Mouse (Mus musculus): ENCODE measurements at regions not wholly inside any gene's neighbourhood (a gene's known extent, or its start where the extent isn't known, plus 50 kb on each side); places are given as distances from the start of the nearest gene placed in this dataset.
"Not testable (repeated sequence)": the region's sequence is repeated elsewhere in the genome, so short reads cannot be mapped to it uniquely, and the experiment has no call there.

- 95% methylated on average over 1 of the region's 1 CpGs for WGBS
- H3K4me2 ChIP-seq (ENCODE audit: low read length); ATAC-seq; H3K27ac ChIP-seq (ENCODE audit: low read depth, low read length); H3K4me1 ChIP-seq (ENCODE audit: control insufficient read depth, insufficient read depth, low read depth, low read length); H3K27me3 ChIP-seq (replicated peaks; ENCODE audit: control insufficient read depth, insufficient read depth, low read length); H3K36me3 ChIP-seq (ENCODE audit: control insufficient read depth, insufficient read depth, low read length); H3K9ac ChIP-seq (ENCODE audit: low read depth, low read length); H3K9me3 ChIP-seq (ENCODE audit: control insufficient read depth, low read length); H3K4me3 ChIP-seq (ENCODE audit: low read length): not testable (repeated sequence)
These were observed 307.4 kb upstream of the Dab2 start for GRCm38 (mm10) chr15:5992146-5992545.

GRCm38 (mm10) chr15:6000816-6001215 lies 298.8 kb upstream of the Dab2 start:
- Histone ChIP-seq H3K36me3 (ENCODE audit: control insufficient read depth, insufficient read depth, low read length) (no peaks in the 10 kb centered on the region), H3K4me3 (ENCODE audit: low read length) (no peak overlapping the region), H3K4me1 (ENCODE audit: control insufficient read depth, insufficient read depth, low read depth, low read length) (no peaks in the 10 kb centered on the region), H3K9ac (ENCODE audit: low read depth, low read length) (no peak overlapping the region), H3K9me3 (ENCODE audit: control insufficient read depth, low read length) (no peaks in the 10 kb centered on the region), H3K27ac (ENCODE audit: low read depth, low read length) (no peak overlapping the region), H3K27me3 (replicated peaks; ENCODE audit: control insufficient read depth, insufficient read depth, low read length) (no peaks in the 10 kb centered on the region), H3K4me2 (ENCODE audit: low read length) (no peak overlapping the region)
- 81% methylated on average over 1 of the region's 1 CpGs for WGBS
- ATAC-seq, result no peak

- no peak for ATAC-seq
- no peaks in the 10 kb centered on the region for H3K9me3 ChIP-seq (ENCODE audit: control insufficient read depth, low read length)
- H3K36me3 ChIP-seq (ENCODE audit: control insufficient read depth, insufficient read depth, low read length), result no peaks in the 10 kb centered on the region
- H3K27ac ChIP-seq (ENCODE audit: low read depth, low read length), result no peak overlapping the region
- no peaks in the 10 kb centered on the region for H3K4me1 ChIP-seq (ENCODE audit: control insufficient read depth, insufficient read depth, low read depth, low read length)
- 98% methylated on average over 1 of the region's 1 CpGs for WGBS
- H3K27me3 ChIP-seq (replicated peaks; ENCODE audit: control insufficient read depth, insufficient read depth, low read length), result no peaks in the 10 kb centered on the region
- H3K9ac ChIP-seq (ENCODE audit: low read depth, low read length), result no peak overlapping the region
- no peak overlapping the region for H3K4me3 ChIP-seq (ENCODE audit: low read length)
- no peak overlapping the region for H3K4me2 ChIP-seq (ENCODE audit: low read length)
These were observed 298.2 kb upstream of the Dab2 start for GRCm38 (mm10) chr15:6001394-6001793.

- Histone ChIP-seq H3K4me2 (ENCODE audit: low read length) (no peak overlapping the region), H3K27ac (ENCODE audit: low read depth, low read length) (no peak overlapping the region), H3K27me3 (replicated peaks; ENCODE audit: control insufficient read depth, insufficient read depth, low read length) (no peaks in the 10 kb centered on the region), H3K4me3 (ENCODE audit: low read length) (no peak overlapping the region), H3K36me3 (ENCODE audit: control insufficient read depth, insufficient read depth, low read length) (no peaks in the 10 kb centered on the region), H3K9ac (ENCODE audit: low read depth, low read length) (no peak overlapping the region), H3K9me3 (ENCODE audit: control insufficient read depth, low read length) (no peaks in the 10 kb centered on the region), H3K4me1 (ENCODE audit: control insufficient read depth, insufficient read depth, low read depth, low read length) (no peaks in the 10 kb centered on the region)
- no peak for ATAC-seq
- WGBS, result 78% methylated on average over 1 of the region's 1 CpGs
These were observed 284.6 kb upstream of the Dab2 start for GRCm38 (mm10) chr15:6014982-6015381.

GRCm38 (mm10) chr15:6016637-6017049 lies 282.9 kb upstream of the Dab2 start:
- H3K4me1 ChIP-seq (ENCODE audit: control insufficient read depth, insufficient read depth, low read depth, low read length), result no peaks in the 10 kb centered on the region
- no peak for ATAC-seq
- H3K9me3 ChIP-seq (ENCODE audit: control insufficient read depth, low read length), result no peaks in the 10 kb centered on the region
- no peak overlapping the region for H3K9ac ChIP-seq (ENCODE audit: low read depth, low read length)
- H3K27me3 ChIP-seq (replicated peaks; ENCODE audit: control insufficient read depth, insufficient read depth, low read length), result no peaks in the 10 kb centered on the region
- H3K4me3 ChIP-seq (ENCODE audit: low read length), result no peak overlapping the region
- H3K4me2 ChIP-seq (ENCODE audit: low read length), result no peak overlapping the region
- no peaks in the 10 kb centered on the region for H3K36me3 ChIP-seq (ENCODE audit: control insufficient read depth, insufficient read depth, low read length)
- H3K27ac ChIP-seq (ENCODE audit: low read depth, low read length), result no peak overlapping the region
- 71% methylated on average over 5 of the region's 5 CpGs for WGBS

- Histone ChIP-seq H3K36me3 (ENCODE audit: control insufficient read depth, insufficient read depth, low read length) (no peaks in the 10 kb centered on the region), H3K9ac (ENCODE audit: low read depth, low read length) (no peak overlapping the region), H3K4me3 (ENCODE audit: low read length) (no peak overlapping the region), H3K27ac (ENCODE audit: low read depth, low read length) (no peak overlapping the region), H3K27me3 (replicated peaks; ENCODE audit: control insufficient read depth, insufficient read depth, low read length) (no peaks in the 10 kb centered on the region), H3K9me3 (ENCODE audit: control insufficient read depth, low read length) (no peaks in the 10 kb centered on the region), H3K4me2 (ENCODE audit: low read length) (no peak overlapping the region), H3K4me1 (ENCODE audit: control insufficient read depth, insufficient read depth, low read depth, low read length) (no peaks in the 10 kb centered on the region)
- 79% methylated on average over 4 of the region's 4 CpGs for whole genome bisulfite sequencing
- no peak for ATAC-seq
These were observed 274.0 kb upstream of the Dab2 start for GRCm38 (mm10) chr15:6025543-6025942.

GRCm38 (mm10) chr15:6029214-6029613 lies 270.4 kb upstream of the Dab2 start:
- Histone ChIP-seq H3K9me3 (ENCODE audit: control insufficient read depth, low read length) (no peaks in the 10 kb centered on the region), H3K4me1 (ENCODE audit: control insufficient read depth, insufficient read depth, low read depth, low read length) (no peaks in the 10 kb centered on the region), H3K27ac (ENCODE audit: low read depth, low read length) (no peak overlapping the region), H3K27me3 (replicated peaks; ENCODE audit: control insufficient read depth, insufficient read depth, low read length) (no peaks in the 10 kb centered on the region), H3K9ac (ENCODE audit: low read depth, low read length) (no peak overlapping the region), H3K4me2 (ENCODE audit: low read length) (no peak overlapping the region), H3K4me3 (ENCODE audit: low read length) (no peak overlapping the region), H3K36me3 (ENCODE audit: control insufficient read depth, insufficient read depth, low read length) (no peaks in the 10 kb centered on the region)
- ATAC-seq, result no peak
- 96% methylated on average over 1 of the region's 1 CpGs for WGBS

- H3K27me3 ChIP-seq (replicated peaks; ENCODE audit: control insufficient read depth, insufficient read depth, low read length), result no peaks in the 10 kb centered on the region
- H3K4me2 ChIP-seq (ENCODE audit: low read length), result no peak overlapping the region
- 82% methylated on average over 5 of the region's 5 CpGs for WGBS
- no peaks in the 10 kb centered on the region for H3K36me3 ChIP-seq (ENCODE audit: control insufficient read depth, insufficient read depth, low read length)
- H3K27ac ChIP-seq (ENCODE audit: low read depth, low read length), result no peak overlapping the region
- no peak overlapping the region for H3K9ac ChIP-seq (ENCODE audit: low read depth, low read length)
- no peaks in the 10 kb centered on the region for H3K4me1 ChIP-seq (ENCODE audit: control insufficient read depth, insufficient read depth, low read depth, low read length)
- no peak overlapping the region for H3K4me3 ChIP-seq (ENCODE audit: low read length)
- ATAC-seq, result no peak
- no peaks in the 10 kb centered on the region for H3K9me3 ChIP-seq (ENCODE audit: control insufficient read depth, low read length)
These were observed 269.2 kb upstream of the Dab2 start for GRCm38 (mm10) chr15:6030396-6030795.

GRCm38 (mm10) chr15:6034156-6034555 lies 265.4 kb upstream of the Dab2 start:
- Histone ChIP-seq H3K27me3 (replicated peaks; ENCODE audit: control insufficient read depth, insufficient read depth, low read length) (no peaks in the 10 kb centered on the region), H3K4me2 (ENCODE audit: low read length) (no peak overlapping the region), H3K9ac (ENCODE audit: low read depth, low read length) (no peak overlapping the region), H3K4me3 (ENCODE audit: low read length) (no peak overlapping the region), H3K27ac (ENCODE audit: low read depth, low read length) (no peak overlapping the region), H3K4me1 (ENCODE audit: control insufficient read depth, insufficient read depth, low read depth, low read length) (no peaks in the 10 kb centered on the region), H3K9me3 (ENCODE audit: control insufficient read depth, low read length) (no peaks in the 10 kb centered on the region), H3K36me3 (ENCODE audit: control insufficient read depth, insufficient read depth, low read length) (no peaks in the 10 kb centered on the region)
- WGBS, result 95% methylated on average over 4 of the region's 4 CpGs
- ATAC-seq, result no peak

All from hindbrain, embryonic 16.5 days (tissue).